Mouse (Mus musculus) heart, postnatal 25 days (tissue): ENCODE measurements around the gene Proz. TPM values are rescaled to one million over a fixed set of nuclear protein-coding genes. Genes with fewer than 3 reads are reported as not detected.
"Not testable (repeated sequence)": the region's sequence is repeated elsewhere in the genome, so short reads cannot be mapped to it uniquely, and the experiment has no call there.

Experiments
- DNase-seq: peaks from one replicate; pipeline ENCODE4 v3.0.0; 2022; ENCODE audit warnings: low spot score
- intact Hi-C: fragments of 180-260 bp; cut with DNase I; formaldehyde crosslinking; loops from one replicate; pipeline ENCODE4 v1.15.1; 2025
- total RNA-seq, 2 experiments: library from RNA; stranded (reverse); gene quantifications; 2 replicates each; pipeline ENCODE4 v1.2.3; 2021

The Proz gene
- total RNA-seq: not detected

- intact Hi-C loops: no loop called here
- no peak for DNase-seq
Measured at GRCm38 (mm10) chr8:13060441-13061150, at the start of gene Proz. Gene Proz (plus strand): TSS chr8:13060914.

- intact Hi-C loops: no loop called here
- no peak for DNase-seq
Measured at GRCm38 (mm10) chr8:13019560-13019959, 41.2 kb upstream of the Proz start.

GRCm38 (mm10) chr8:13021830-13022229 is 38.9 kb upstream of the Proz start:
- DNase-seq: no peak
- intact Hi-C loops: no loop called here

GRCm38 (mm10) chr8:13025487-13026224 is 35.1 kb upstream of the Proz start, which contains the start of gene F7:
Gene F7 (plus strand): TSS chr8:13026034.
- DNase-seq: no peak
- intact Hi-C loops: no loop called here

- DNase-seq: no peak
- intact Hi-C loops: no loop called here
Measured at GRCm38 (mm10) chr8:13027615-13028014, 33.1 kb upstream of the Proz start.

- no peak for DNase-seq
- intact Hi-C loops: no loop called here
Measured at GRCm38 (mm10) chr8:13028482-13028881, 32.2 kb upstream of the Proz start.

- no peak for DNase-seq
Measured at GRCm38 (mm10) chr8:13036346-13036812, 24.3 kb upstream of the Proz start.

GRCm38 (mm10) chr8:13037015-13037414 is 23.7 kb upstream of the Proz start, which contains the start of gene F10:
Gene F10 (plus strand): TSS chr8:13037308.
- intact Hi-C loops: no loop called here
- no peak for DNase-seq

More at GRCm38 (mm10) chr8:13036346-13036812, 24.3 kb upstream of the Proz start:
- intact Hi-C loops: no loop called here

GRCm38 (mm10) chr8:13037569-13037968 is 23.1 kb upstream of the Proz start:
- intact Hi-C loops: no loop called here

GRCm38 (mm10) chr8:13039054-13039453 is 21.7 kb upstream of the Proz start:
- no peak for DNase-seq
- intact Hi-C loops: no loop called here

More at GRCm38 (mm10) chr8:13037569-13037968, 23.1 kb upstream of the Proz start:
- no peak for DNase-seq

GRCm38 (mm10) chr8:13041459-13041858 is 19.3 kb upstream of the Proz start:
- no peak for DNase-seq
- intact Hi-C loops: no loop called here

- intact Hi-C loops: no loop called here
- DNase-seq: no peak
Measured at GRCm38 (mm10) chr8:13047652-13048051, 13.1 kb upstream of the Proz start.

GRCm38 (mm10) chr8:13050550-13050949 is 10.2 kb upstream of the Proz start:
- no peak for DNase-seq
- intact Hi-C loops: no loop called here

- intact Hi-C loops: no loop called here
- no peak for DNase-seq
Measured at GRCm38 (mm10) chr8:13057351-13057750, 3.4 kb upstream of the Proz start.

- intact Hi-C loops: no loop called here
Measured at GRCm38 (mm10) chr8:13063112-13063511, 2.4 kb downstream of the Proz start.

GRCm38 (mm10) chr8:13073255-13073654 is 12.5 kb downstream of the Proz start:
- DNase-seq: no peak
- intact Hi-C loops: no loop called here

More at GRCm38 (mm10) chr8:13063112-13063511, 2.4 kb downstream of the Proz start:
- no peak for DNase-seq

- intact Hi-C loops: no loop called here
- no peak for DNase-seq
Measured at GRCm38 (mm10) chr8:13075044-13075443, 14.3 kb downstream of the Proz start.

- intact Hi-C loops, DNase-seq: not testable (repeated sequence)
Measured at GRCm38 (mm10) chr8:13075579-13075978, 14.9 kb downstream of the Proz start.

GRCm38 (mm10) chr8:13077542-13077941 is 16.8 kb downstream of the Proz start:
- intact Hi-C loops: no loop called here

GRCm38 (mm10) chr8:13104691-13105086 is 44.0 kb downstream of the Proz start:
- intact Hi-C loops: loop anchor here (5.0 to 10.0 kb wide), 4 partner anchors 53 to 347 kb away; partner anchors contain the start of genes Atp11a and Lamp1
- peak; percentile 77 for DNase-seq

More at GRCm38 (mm10) chr8:13077542-13077941, 16.8 kb downstream of the Proz start:
- DNase-seq: no peak
